In genomic region chr12:112672744-112673575, GRCm38 (mm10) we compare ENCODE assay signal across 8 mouse cellular contexts. TPM values are rescaled to one million over a fixed set of nuclear protein-coding genes. Genes with fewer than 3 reads are reported as not detected.
DNase-seq lines count a peak whose midpoint lies in the region; ATAC-seq and TF ChIP-seq lines count a peak whose summit lies in the region.

No protein-coding gene starts in this region.

- peak overlapping the region; percentile 75 for H3K4me2 ChIP-seq in heart, embryonic 11.5 days
- H3K4me2 ChIP-seq in limb, embryonic 13.5 days (replicated peaks), result peak overlapping the region; percentile 96

- H3K9ac ChIP-seq in heart, embryonic 11.5 days (ENCODE audit: low read depth, low read length), result peak overlapping the region; percentile 99
- H3K9ac ChIP-seq in limb, embryonic 13.5 days, result peak overlapping the region; percentile 99

- no peak for DNase-seq in spleen, adult 2 months (ENCODE audit: low read depth in 1 of 2, low spot score in 2 of 2)
- no peak for DNase-seq in spleen, postnatal 14 days (ENCODE audit: low spot score in 2 of 2)
- peak; percentile 67 for DNase-seq in brain, embryonic 14.5 days (ENCODE audit: low read depth)
- DNase-seq in naive thymus-derived CD4-positive, alpha-beta T cell, adult 2 months (ENCODE audit: low read depth), result peak; percentile 57
- no peak for DNase-seq in right cerebral cortex, postnatal 25 days
- DNase-seq in frontal cortex, postnatal 14 days (ENCODE audit: low spot score in 2 of 2), result no peak

- 0 out of 2 replicates have a peak, but pooled peaks have one; percentile 24 for ATAC-seq in heart, embryonic 11.5 days (replicated peaks; ENCODE audit: insufficient number of reproducible peaks, low FRiP score, low TSS enrichment)
- peak; percentile 24 for ATAC-seq in limb, embryonic 13.5 days (ENCODE audit: low FRiP score, low read depth)

- H3K36me3 ChIP-seq in spleen, adult 2 months (ENCODE audit: control insufficient read depth, insufficient read depth, low read length), result peaks cover 5% of the 10 kb centered on the region; the same call in 1 of the 2 replicates
- H3K36me3 ChIP-seq in heart, embryonic 11.5 days (ENCODE audit: control insufficient read depth, insufficient read depth, low read length), result peaks cover 15% of the 10 kb centered on the region; the same call in 1 of the 2 replicates
- peaks cover 40% of the 10 kb centered on the region for H3K36me3 ChIP-seq in limb, embryonic 13.5 days

- 5% methylated on average over 21 of the region's 21 CpGs for WGBS in spleen, adult 2 months
- 3% methylated on average over 21 of the region's 21 CpGs for WGBS in heart, embryonic 11.5 days (ENCODE audit: insufficient replicate concordance)
- WGBS in limb, embryonic 13.5 days, result 6% methylated on average over 20 of the region's 21 CpGs

- no peak for TF ChIP-seq POLR2A in spleen, adult 2 months (IDR thresholded peaks at IDR 0.05; ENCODE audit: low read depth, low read length)
- no peak for TF ChIP-seq POLR2A in brain, embryonic 14.5 days (IDR thresholded peaks at IDR 0.05; ENCODE audit: borderline replicate concordance, extremely low read depth, insufficient read depth, insufficient read length, poor library complexity, severe bottlenecking)

- H3K4me1 ChIP-seq in spleen, adult 2 months (ENCODE audit: control insufficient read depth, insufficient read depth, insufficient read length), result peaks cover 20% of the 10 kb centered on the region; the same call in 1 of the 2 replicates
- H3K4me1 ChIP-seq in heart, embryonic 11.5 days (ENCODE audit: control insufficient read depth, insufficient read depth, low read length), result peaks cover 60% of the 10 kb centered on the region
- peaks cover 54% of the 10 kb centered on the region for H3K4me1 ChIP-seq in limb, embryonic 13.5 days

- H3K4me3 ChIP-seq in spleen, adult 2 months (ENCODE audit: extremely low read depth, insufficient read depth, insufficient read length), result peak overlapping the region; percentile 72
- H3K4me3 ChIP-seq in heart, embryonic 11.5 days (ENCODE audit: low read depth, low read length), result peak overlapping the region; percentile 98
- H3K4me3 ChIP-seq in limb, embryonic 13.5 days, result peak overlapping the region; percentile 100

- no peaks in the 10 kb centered on the region; the same call in 1 of the 2 replicates for H3K27me3 ChIP-seq in spleen, adult 2 months (ENCODE audit: control insufficient read depth, insufficient read depth, low read length)
- H3K27me3 ChIP-seq in heart, embryonic 11.5 days (ENCODE audit: control insufficient read depth, insufficient read depth, low read length), result peaks cover 6% of the 10 kb centered on the region; the same call in 1 of the 2 replicates
- peaks cover 10% of the 10 kb centered on the region for H3K27me3 ChIP-seq in limb, embryonic 13.5 days

- H3K9me3 ChIP-seq in heart, embryonic 11.5 days (replicated peaks; ENCODE audit: control insufficient read depth, low read length), result no peaks in the 10 kb centered on the region
- no peaks in the 10 kb centered on the region for H3K9me3 ChIP-seq in limb, embryonic 13.5 days

- TF ChIP-seq CTCF in spleen, adult 2 months (IDR thresholded peaks at IDR 0.05; ENCODE audit: extremely low read depth, insufficient read depth, insufficient read length, insufficient replicate concordance), result no peak
- TF ChIP-seq CTCF in brain, embryonic 14.5 days (IDR thresholded peaks at IDR 0.05; ENCODE audit: borderline replicate concordance, extremely low read depth, insufficient read depth, insufficient read length), result peak; percentile 41; the same call in 1 of the 2 replicates

- H3K27ac ChIP-seq in spleen, adult 2 months (ENCODE audit: insufficient read depth, low read length), result peak overlapping the region; percentile 74
- peak overlapping the region; percentile 99 for H3K27ac ChIP-seq in heart, embryonic 11.5 days (ENCODE audit: low read depth, low read length)
- H3K27ac ChIP-seq in limb, embryonic 13.5 days, result peak overlapping the region; percentile 94

RNA-seq across cellular contexts. Expression of gene Akt1, which starts 1.7 kb away (rescaled TPM):
- polyA plus RNA-seq in spleen, adult 2 months (2012; rRNA removed), result 105 and 137 TPM in 2 replicates
- polyA plus RNA-seq in brain, embryonic 14.5 days (2012; rRNA removed), result 303 and 319 TPM in 2 replicates
- 94.2 and 108 TPM in 2 replicates for polyA plus RNA-seq in heart, embryonic 11.5 days (2014; fragmentation: Nextera tagmentation; extraction: Ambion mirVana)
- polyA plus RNA-seq in limb, embryonic 13.5 days (2015; fragmentation: Nextera tagmentation; extraction: Ambion mirVana), result 62.5 and 71.0 TPM in 2 replicates

RNA-seq across cellular contexts. Expression of gene Zbtb42, which starts 5.7 kb away (rescaled TPM):
- 7.6 and 11.5 TPM in 2 replicates for polyA plus RNA-seq in spleen, adult 2 months (2012; rRNA removed)
- 2.6 and 5.0 TPM in 2 replicates for polyA plus RNA-seq in brain, embryonic 14.5 days (2012; rRNA removed)
- polyA plus RNA-seq in heart, embryonic 11.5 days (2014; fragmentation: Nextera tagmentation; extraction: Ambion mirVana), result 2.8 and 4.2 TPM in 2 replicates
- 2.2 and 2.4 TPM in 2 replicates for polyA plus RNA-seq in limb, embryonic 13.5 days (2015; fragmentation: Nextera tagmentation; extraction: Ambion mirVana)

RNA-seq across cellular contexts. Expression of gene Siva1, which starts 28.5 kb away (rescaled TPM):
- polyA plus RNA-seq in spleen, adult 2 months (2012; rRNA removed), result 31.6 and 42.5 TPM in 2 replicates
- polyA plus RNA-seq in brain, embryonic 14.5 days (2012; rRNA removed), result 57.4 and 98.6 TPM in 2 replicates
- 141 and 156 TPM in 2 replicates for polyA plus RNA-seq in heart, embryonic 11.5 days (2014; fragmentation: Nextera tagmentation; extraction: Ambion mirVana)
- 246 and 251 TPM in 2 replicates for polyA plus RNA-seq in limb, embryonic 13.5 days (2015; fragmentation: Nextera tagmentation; extraction: Ambion mirVana)

RNA-seq across cellular contexts. Expression of gene Cep170b, which starts 47.3 kb away (rescaled TPM):
- polyA plus RNA-seq in spleen, adult 2 months (2012; rRNA removed), result 7.6 and 9.1 TPM in 2 replicates
- polyA plus RNA-seq in brain, embryonic 14.5 days (2012; rRNA removed), result 48.8 and 82.9 TPM in 2 replicates
- polyA plus RNA-seq in heart, embryonic 11.5 days (2014; fragmentation: Nextera tagmentation; extraction: Ambion mirVana), result 2.6 and 3.1 TPM in 2 replicates
- 14.7 and 16.6 TPM in 2 replicates for polyA plus RNA-seq in limb, embryonic 13.5 days (2015; fragmentation: Nextera tagmentation; extraction: Ambion mirVana)

RNA-seq across cellular contexts. Expression of gene Adssl1, which starts 53.1 kb away (rescaled TPM):
- 10.7 and 18.8 TPM in 2 replicates for polyA plus RNA-seq in spleen, adult 2 months (2012; rRNA removed)
- polyA plus RNA-seq in brain, embryonic 14.5 days (2012; rRNA removed), result 2.3 and 4.4 TPM in 2 replicates
- 73.3 and 75.2 TPM in 2 replicates for polyA plus RNA-seq in heart, embryonic 11.5 days (2014; fragmentation: Nextera tagmentation; extraction: Ambion mirVana)
- 12.8 and 14.7 TPM in 2 replicates for polyA plus RNA-seq in limb, embryonic 13.5 days (2015; fragmentation: Nextera tagmentation; extraction: Ambion mirVana)

Comparison
In these comparisons a context has a peak if more than half of its experiments do, and no peak if none do; other contexts are left out.
1. DNase-seq: peak in brain, embryonic 14.5 days (single experiment) and naive thymus-derived CD4-positive, alpha-beta T cell, adult 2 months (single experiment); none in spleen, adult 2 months (0 of 2), spleen, postnatal 14 days (0 of 2), right cerebral cortex, postnatal 25 days (single experiment) and frontal cortex, postnatal 14 days (0 of 2).
2. Peak in every context shown above with its lines, with median percentiles within 50 percentile points of each other: H3K27ac ChIP-seq and H3K4me3 ChIP-seq.